Mouse (Mus musculus): ENCODE measurements around the gene Vmn1r132.
"Not testable (repeated sequence)": the region's sequence is repeated elsewhere in the genome, so short reads cannot be mapped to it uniquely, and the experiment has no call there.

Gene Vmn1r132

DNA sequence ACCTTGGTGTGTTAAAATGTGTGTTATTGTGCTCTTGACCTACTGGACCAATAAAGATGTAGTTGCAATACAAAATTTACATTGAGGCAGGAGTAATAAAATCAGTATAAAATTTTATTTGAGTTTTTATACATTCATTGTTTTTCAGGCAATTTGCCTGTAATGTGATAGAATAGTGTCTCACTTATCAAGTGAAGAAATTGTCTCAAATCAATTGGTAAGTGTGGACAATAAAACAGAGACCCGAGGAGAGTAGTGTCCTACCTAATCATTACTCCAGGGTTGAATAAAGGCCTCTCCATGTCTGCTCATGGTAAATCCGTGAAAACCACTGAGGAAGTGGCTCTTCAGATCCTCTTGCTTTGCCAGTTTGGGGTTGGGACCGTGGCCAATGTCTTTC, at the start of gene Vmn1r132:
Vmn1r132 (plus strand) TSS at position 301 of the 400 bp plus-strand sequence.
- in situ Hi-C loops (cut with MboI; ENCODE audit: low sequenced_read_pairs) = not testable (repeated sequence)
